Mouse (Mus musculus): ENCODE results near the gene A630095E13Rik.

- TF ChIP-seq CTCF (IDR thresholded peaks at IDR 0.05; ENCODE audit: extremely low read depth, insufficient read depth, low read length) (no peak), POLR2A (IDR thresholded peaks at IDR 0.05; ENCODE audit: extremely low read depth, insufficient read depth, low read length) (no peak)
These were observed 44.2 kb upstream of the A630095E13Rik start for GRCm38 (mm10) chr9:36687329-36687728.
